Mouse (Mus musculus) kidney, adult 2 months (tissue): Measurements from ENCODE around the gene Olfr818.
"Not testable (repeated sequence)": the region's sequence is repeated elsewhere in the genome, so short reads cannot be mapped to it uniquely, and the experiment has no call there.

Experiments used
- CTCF ChIP-seq: fragments of 200-500 bp; conservative IDR thresholded peaks from 2 replicates; pipeline ENCODE4 v1.5.1; 2011; ENCODE audit warnings: low read depth, mild to moderate bottlenecking, control low read depth, low read length, moderate library complexity, mixed read lengths; ENCODE audit not compliant: insufficient read depth, insufficient read length
- POLR2A ChIP-seq: fragments of 200-500 bp; IDR thresholded peaks from one replicate; pipeline ENCODE4 v1.6.1; 2011; ENCODE audit warnings: low read depth, low read length, control low read depth

- TF ChIP-seq CTCF, POLR2A: not testable (repeated sequence)
Observed at GRCm38 (mm10) chr10:129905767-129906166, 43.1 kb downstream of the Olfr818 start, which contains the start of gene Olfr815.
